Mouse (Mus musculus): ENCODE data around the gene Rexo4. TPM values are rescaled to one million over a fixed set of nuclear protein-coding genes. Genes with fewer than 3 reads are reported as not detected.

The Rexo4 gene
- total and polyA plus RNA-seq, 3 experiments: 53.6 to 74.8 (median 67.2) TPM

- H3K9ac ChIP-seq (ENCODE audit: insufficient read depth, low read depth): no peak overlapping the region
- peaks cover 12 to 42% of the 10 kb centered on the region in 2 experiments for H3K4me1 ChIP-seq (ENCODE audit: control insufficient read depth in 1 of 2, insufficient read depth in 2 of 2)
- H3K9me3 ChIP-seq (replicated peaks; ENCODE audit: low read length): no peaks in the 10 kb centered on the region
- no peak overlapping the region for H3K27ac ChIP-seq (ENCODE audit: insufficient read depth, low read depth)
- peaks cover 61 to 86% of the 10 kb centered on the region in 2 experiments for H3K36me3 ChIP-seq (replicated peaks in 1 of 2; ENCODE audit: control insufficient read depth in 1 of 2, insufficient read depth in 1 of 2, low read length in 1 of 2)
- H3K79me2 ChIP-seq (replicated peaks; ENCODE audit: control insufficient read depth, extremely low read depth, insufficient read depth, poor library complexity, severe bottlenecking): peaks cover 65% of the 10 kb centered on the region
- H3K4me3 ChIP-seq (replicated peaks in 1 of 3; ENCODE audit: low read depth in 2 of 3, low read length in 2 of 3, poor library complexity in 1 of 3): no peak overlapping the region
- dilution Hi-C loops (cut with MboI; ENCODE audit: extremely low pct_ligation_motif_present, extremely low pct_unique_long_range_greater_than_20kb, low sequenced_read_pairs) (no loop called here), in situ Hi-C loops (cut with MboI; ENCODE audit: low pct_ligation_motif_present, low pct_unique_long_range_greater_than_20kb, low sequenced_read_pairs) (loop anchor here (5.0 kb wide), 1 partner anchor 94 kb away; no protein-coding TSS in a partner anchor)
- no peak overlapping the region for H3K4me2 ChIP-seq (ENCODE audit: insufficient read depth, low read depth, poor library complexity, severe bottlenecking)
- TF ChIP-seq NELFE (IDR thresholded peaks at IDR 0.05; ENCODE audit: low read depth, low read length): no peak
- TF ChIP-seq CTCF (conservative IDR thresholded peaks at IDR 0.05 in 1 of 2, IDR thresholded peaks at IDR 0.05 in 1 of 2; ENCODE audit: low read depth in 2 of 2, low read length in 2 of 2): no peak
- no peak for TF ChIP-seq MAFK (IDR thresholded peaks at IDR 0.05; ENCODE audit: insufficient replicate concordance, low read length)
- TF ChIP-seq EP300 (IDR thresholded peaks at IDR 0.05; ENCODE audit: low read length): no peak
- no peak for TF ChIP-seq ZKSCAN1 (IDR thresholded peaks at IDR 0.05; ENCODE audit: borderline replicate concordance, low read depth, low read length)
- TF ChIP-seq ELF1 (IDR thresholded peaks at IDR 0.05; ENCODE audit: low read depth, low read length): no peak
- no peak for TF ChIP-seq KAT2A (IDR thresholded peaks at IDR 0.05; ENCODE audit: insufficient replicate concordance, low read length)
- no peak for TF ChIP-seq GABPA (IDR thresholded peaks at IDR 0.05; ENCODE audit: insufficient replicate concordance, low read depth, low read length)
- H3K27me3 ChIP-seq (replicated peaks): no peaks in the 10 kb centered on the region
- DNase-seq (ENCODE audit: extremely low read depth): no peak
These were observed 36.3 kb downstream of the Rexo4 start for GRCm38 (mm10) chr2:26927745-26928476.

GRCm38 (mm10) chr2:26921784-26922183, 42.4 kb downstream of the Rexo4 start:
- dilution Hi-C loops (cut with MboI; ENCODE audit: extremely low pct_ligation_motif_present, extremely low pct_unique_long_range_greater_than_20kb, low sequenced_read_pairs) (no loop called here), in situ Hi-C loops (cut with MboI; ENCODE audit: low pct_ligation_motif_present, low pct_unique_long_range_greater_than_20kb, low sequenced_read_pairs) (no loop called here)
- no peak for TF ChIP-seq CTCF (conservative IDR thresholded peaks at IDR 0.05 in 1 of 2, IDR thresholded peaks at IDR 0.05 in 1 of 2; ENCODE audit: low read depth in 2 of 2, low read length in 2 of 2)
- no peak for TF ChIP-seq MEF2A (IDR thresholded peaks at IDR 0.05; ENCODE audit: borderline replicate concordance, low read depth, low read length)
- 0 out of 2 replicates have a peak, but pooled peaks have one; percentile 67 for TF ChIP-seq POLR2AphosphoS2 (IDR thresholded peaks at IDR 0.05; ENCODE audit: low read depth, low read length)
- Histone ChIP-seq H3K4me3 (replicated peaks in 1 of 3; ENCODE audit: low read depth in 2 of 3, low read length in 2 of 3, poor library complexity in 1 of 3) (no peak overlapping the region), H3K4me2 (ENCODE audit: insufficient read depth, low read depth, poor library complexity, severe bottlenecking) (no peak overlapping the region), H3K9ac (ENCODE audit: insufficient read depth, low read depth) (no peak overlapping the region), H3K27me3 (replicated peaks) (no peaks in the 10 kb centered on the region), H3K27ac (ENCODE audit: insufficient read depth, low read depth) (no peak overlapping the region), H3K36me3 (replicated peaks in 1 of 2; ENCODE audit: control insufficient read depth in 1 of 2, insufficient read depth in 1 of 2, low read length in 1 of 2) (peaks cover 88 to 96% of the 10 kb centered on the region in 2 experiments), H3K9me3 (replicated peaks; ENCODE audit: low read length) (no peaks in the 10 kb centered on the region), H3K4me1 (ENCODE audit: control insufficient read depth in 1 of 2, insufficient read depth in 2 of 2) (peaks cover 13 to 34% of the 10 kb centered on the region in 2 experiments), H3K79me2 (replicated peaks; ENCODE audit: control insufficient read depth, extremely low read depth, insufficient read depth, poor library complexity, severe bottlenecking) (peaks cover 19% of the 10 kb centered on the region)
- DNase-seq (ENCODE audit: extremely low read depth): no peak

- Histone ChIP-seq H3K4me2 (ENCODE audit: insufficient read depth, low read depth, poor library complexity, severe bottlenecking) (no peak overlapping the region), H3K27me3 (replicated peaks) (no peaks in the 10 kb centered on the region)
- in situ Hi-C loops (cut with MboI; ENCODE audit: low pct_ligation_motif_present, low pct_unique_long_range_greater_than_20kb, low sequenced_read_pairs): no loop called here
These were observed 43.9 kb downstream of the Rexo4 start for GRCm38 (mm10) chr2:26920190-26920855.

More at GRCm38 (mm10) chr2:26920190-26920855, 43.9 kb downstream of the Rexo4 start:
- Histone ChIP-seq H3K9ac (ENCODE audit: insufficient read depth, low read depth) (no peak overlapping the region), H3K36me3 (replicated peaks in 1 of 2; ENCODE audit: control insufficient read depth in 1 of 2, insufficient read depth in 1 of 2, low read length in 1 of 2) (peaks cover 77 to 82% of the 10 kb centered on the region in 2 experiments), H3K4me1 (ENCODE audit: control insufficient read depth in 1 of 2, insufficient read depth in 2 of 2) (peaks cover 11 to 36% of the 10 kb centered on the region in 2 experiments), H3K4me3 (replicated peaks in 1 of 3; ENCODE audit: low read depth in 2 of 3, low read length in 2 of 3, poor library complexity in 1 of 3) (no peak overlapping the region), H3K79me2 (replicated peaks; ENCODE audit: control insufficient read depth, extremely low read depth, insufficient read depth, poor library complexity, severe bottlenecking) (peaks cover 26% of the 10 kb centered on the region), H3K27ac (ENCODE audit: insufficient read depth, low read depth) (no peak overlapping the region), H3K9me3 (replicated peaks; ENCODE audit: low read length) (no peaks in the 10 kb centered on the region)
- no peak for DNase-seq (ENCODE audit: extremely low read depth)
- TF ChIP-seq POLR2AphosphoS2 (IDR thresholded peaks at IDR 0.05; ENCODE audit: low read depth, low read length) (no peak; the same call in 1 of the 2 replicates), SIN3A (IDR thresholded peaks at IDR 0.05; ENCODE audit: low read length) (no peak)
- dilution Hi-C loops (cut with MboI; ENCODE audit: extremely low pct_ligation_motif_present, extremely low pct_unique_long_range_greater_than_20kb, low sequenced_read_pairs): no loop called here

All from CH12.LX (cell line).